Mouse (Mus musculus) monocyte, adult 2 months (primary cell): ENCODE results near the gene D430042O09Rik.

Source experiments
- DNase-seq, 2 experiments: peaks; one replicate each; pipeline ENCODE4 v3.0.0; 2022; ENCODE audit warnings: low spot score in 2 of 2, low read depth in 1 of 2

D430042O09Rik gene

DNA sequence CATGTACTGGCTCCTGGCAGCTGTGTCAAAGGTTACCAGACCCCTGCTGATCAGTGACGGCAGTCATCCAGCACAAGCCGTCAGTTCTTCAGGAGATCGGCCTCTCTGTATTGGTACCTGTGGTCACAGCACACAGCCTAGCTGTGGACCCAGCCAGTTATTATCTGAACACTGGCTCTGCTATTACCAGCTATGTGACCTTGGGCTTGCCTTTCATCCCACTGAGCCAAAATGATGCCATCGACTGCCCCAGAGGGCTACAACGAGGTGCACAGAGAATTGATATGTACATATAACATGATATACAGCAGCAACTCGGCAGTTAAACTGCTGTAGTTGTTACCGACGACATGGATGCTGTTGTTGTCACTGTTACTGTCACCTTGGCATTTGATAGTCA lies 82.4 kb downstream of the D430042O09Rik start:
- no peak for DNase-seq

- DNase-seq, result no peak
Measured at GRCm38 (mm10) chr7:125806571-125806970, 98.9 kb downstream of the D430042O09Rik start.

GRCm38 (mm10) chr7:125808210-125808609 lies 100.5 kb downstream of the D430042O09Rik start:
- no peak for DNase-seq

GRCm38 (mm10) chr7:125812721-125813120 lies 105.0 kb downstream of the D430042O09Rik start:
- no peak for DNase-seq

- no peak for DNase-seq
Measured at GRCm38 (mm10) chr7:125815733-125816132, 108.0 kb downstream of the D430042O09Rik start.

- no peak for DNase-seq
Measured at GRCm38 (mm10) chr7:125818301-125818712, 110.6 kb downstream of the D430042O09Rik start.

GRCm38 (mm10) chr7:125820233-125820632 lies 112.5 kb downstream of the D430042O09Rik start:
- DNase-seq, result no peak

- DNase-seq, result no peak
Measured at GRCm38 (mm10) chr7:125826425-125826824, 118.7 kb downstream of the D430042O09Rik start.

DNA sequence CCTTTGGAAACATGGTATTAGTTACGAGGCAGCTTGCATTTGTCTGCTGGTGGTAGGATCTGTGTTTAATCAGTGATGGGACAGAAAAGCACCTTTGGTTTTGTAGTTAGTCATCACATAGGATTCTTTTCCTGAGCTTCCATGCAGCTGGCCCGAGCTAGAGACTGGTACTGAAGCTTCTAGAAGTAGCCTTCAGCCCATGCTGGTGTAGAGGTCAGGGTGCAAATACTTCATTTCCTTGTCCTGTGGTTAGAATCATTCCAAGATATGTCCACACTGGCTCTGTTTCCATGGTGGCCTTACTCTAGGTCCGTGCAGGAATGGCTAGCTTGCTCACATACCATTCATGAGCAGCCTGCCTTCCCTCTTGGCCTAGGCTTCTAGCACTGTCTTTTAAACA lies 119.2 kb downstream of the D430042O09Rik start:
- DNase-seq, result no peak

- no peak for DNase-seq
Measured at GRCm38 (mm10) chr7:125827420-125827819, 119.7 kb downstream of the D430042O09Rik start.

DNA sequence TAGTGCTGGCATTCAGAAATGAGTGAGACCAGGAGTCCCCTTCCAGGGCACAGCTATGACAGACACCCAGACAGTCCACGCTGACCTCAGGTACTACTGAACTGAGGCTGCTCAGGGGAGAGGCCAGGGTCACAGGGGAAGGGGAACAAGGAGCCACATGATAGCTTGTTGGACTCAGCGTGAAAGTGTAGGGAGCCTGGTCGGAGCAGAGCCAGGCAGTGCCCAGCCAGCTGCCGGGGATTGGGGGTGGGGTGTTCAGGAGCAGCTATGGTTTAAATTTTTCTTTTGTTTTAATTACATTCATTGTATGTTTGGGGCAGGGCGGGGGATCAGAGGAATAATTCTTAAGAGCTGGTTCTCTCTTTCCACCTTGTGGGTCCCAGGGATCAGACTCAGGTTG lies 120.9 kb downstream of the D430042O09Rik start:
- no peak for DNase-seq

DNA sequence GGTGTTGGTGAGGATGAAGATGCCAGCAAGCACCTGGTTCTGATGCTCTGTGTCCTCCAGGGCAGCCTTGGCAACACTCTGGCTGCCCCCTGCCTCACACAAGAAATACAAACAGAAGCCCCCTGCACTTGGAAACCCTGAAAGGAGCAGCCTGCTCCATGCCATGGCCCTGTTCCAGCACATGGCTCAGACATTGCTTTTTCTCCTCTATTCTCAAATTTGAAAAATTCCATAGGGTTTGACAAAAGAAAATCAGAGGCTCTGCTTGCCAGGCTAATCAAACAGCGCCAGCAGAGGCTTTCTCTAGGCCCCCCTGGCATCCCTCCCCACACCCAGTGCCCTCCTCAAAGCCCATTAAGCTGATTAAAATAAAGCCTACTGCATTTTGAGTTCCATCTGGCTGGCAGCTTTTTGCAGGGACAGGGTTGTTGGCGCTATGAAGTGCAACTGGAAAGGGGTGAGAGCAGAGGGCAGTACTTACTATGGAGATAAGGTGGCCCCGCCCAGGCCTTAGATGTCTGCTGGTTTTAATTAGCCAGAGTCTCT lies 121.5 kb downstream of the D430042O09Rik start:
- no peak for DNase-seq

GRCm38 (mm10) chr7:125832767-125833166 lies 125.1 kb downstream of the D430042O09Rik start:
- no peak for DNase-seq

GRCm38 (mm10) chr7:125833471-125833870 lies 125.8 kb downstream of the D430042O09Rik start:
- no peak for DNase-seq

DNA sequence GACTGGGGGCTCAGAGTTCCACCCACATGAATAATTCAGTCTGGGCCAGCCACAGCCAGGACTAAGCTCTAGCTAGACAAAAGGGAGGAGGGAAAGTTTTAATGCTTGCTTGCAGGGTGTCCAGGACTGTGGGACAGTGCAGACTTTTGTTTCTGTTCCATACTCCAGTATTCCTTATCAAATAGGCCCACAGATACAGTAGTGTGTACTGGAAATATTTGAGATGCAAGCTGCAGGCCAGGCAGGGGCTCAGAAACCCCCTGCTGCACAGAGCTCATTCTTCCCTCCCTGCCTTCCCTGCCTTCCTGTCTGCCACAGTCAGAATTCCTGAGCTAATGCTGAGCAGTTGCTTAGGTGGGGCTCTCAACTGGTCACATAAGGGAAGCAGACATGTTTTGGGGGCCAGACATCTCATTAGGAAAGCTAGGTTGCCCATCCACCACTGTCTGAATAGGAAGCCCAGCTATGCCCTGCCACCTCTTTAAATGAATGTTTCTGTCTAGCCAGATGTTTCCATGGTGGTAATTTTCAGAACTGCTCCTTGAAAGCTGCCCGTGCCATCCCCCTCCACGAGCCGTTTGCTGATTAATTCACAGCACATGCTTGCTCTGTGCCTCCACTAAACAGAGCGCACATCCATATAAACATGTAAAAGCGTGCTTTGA lies 130.5 kb downstream of the D430042O09Rik start:
- DNase-seq, result no peak

- DNase-seq, result no peak
Measured at GRCm38 (mm10) chr7:125845611-125846010, 137.9 kb downstream of the D430042O09Rik start.

DNA sequence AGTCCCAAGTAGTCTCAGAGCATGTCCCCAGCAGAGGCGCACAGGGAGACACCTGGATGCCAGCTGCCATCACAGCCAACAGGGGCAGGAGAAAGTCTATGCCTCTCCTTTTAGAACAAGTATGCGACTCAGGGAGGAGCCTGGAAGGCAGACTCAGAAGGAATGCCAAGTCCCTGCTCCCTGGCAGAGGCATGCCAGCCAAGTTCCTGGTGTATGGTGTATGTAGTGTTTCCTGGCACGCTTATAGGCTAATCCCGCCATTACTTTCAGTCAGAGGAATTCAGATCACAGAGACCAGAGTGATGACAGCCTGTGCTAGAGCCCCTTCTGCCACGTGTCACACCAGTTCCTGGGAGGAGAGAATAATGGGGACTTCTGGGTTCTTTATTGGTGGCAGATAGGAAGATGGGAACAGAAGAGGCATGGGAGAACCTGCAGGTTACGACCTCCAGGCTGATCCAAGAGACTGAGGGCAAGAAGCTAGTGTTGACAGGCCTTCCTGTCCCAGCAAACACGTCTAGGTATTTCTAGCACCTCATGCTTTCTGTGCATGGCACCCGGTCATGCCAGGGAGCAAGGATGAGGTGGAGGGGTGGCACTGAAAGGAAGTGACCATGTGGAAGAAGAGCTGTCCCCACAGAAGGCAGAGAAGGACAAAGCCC lies 139.3 kb downstream of the D430042O09Rik start:
- no peak for DNase-seq

GRCm38 (mm10) chr7:125847528-125847866 lies 139.8 kb downstream of the D430042O09Rik start:
- no peak for DNase-seq

DNA sequence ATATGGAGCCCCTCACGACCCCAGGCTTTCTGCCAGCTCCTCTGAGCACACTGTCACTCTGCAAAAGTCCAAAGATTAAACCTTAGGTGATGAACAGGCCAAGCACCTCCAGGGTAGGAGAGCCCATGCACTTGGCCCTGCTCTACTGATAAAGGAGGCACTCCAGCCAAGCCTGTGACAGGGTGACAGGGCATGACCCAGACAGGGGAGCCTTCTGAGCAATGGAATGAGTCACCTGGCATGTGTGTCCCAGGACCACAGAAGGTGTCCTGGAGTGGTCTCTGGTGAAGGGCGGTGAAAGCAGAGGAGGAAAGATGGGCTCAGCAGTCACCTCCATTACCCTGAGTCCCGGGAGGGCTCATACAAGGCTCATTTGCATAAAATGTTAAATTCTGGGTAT lies 151.9 kb downstream of the D430042O09Rik start:
- no peak for DNase-seq

- DNase-seq, result no peak
Measured at GRCm38 (mm10) chr7:125860421-125860820, 152.7 kb downstream of the D430042O09Rik start.

DNA sequence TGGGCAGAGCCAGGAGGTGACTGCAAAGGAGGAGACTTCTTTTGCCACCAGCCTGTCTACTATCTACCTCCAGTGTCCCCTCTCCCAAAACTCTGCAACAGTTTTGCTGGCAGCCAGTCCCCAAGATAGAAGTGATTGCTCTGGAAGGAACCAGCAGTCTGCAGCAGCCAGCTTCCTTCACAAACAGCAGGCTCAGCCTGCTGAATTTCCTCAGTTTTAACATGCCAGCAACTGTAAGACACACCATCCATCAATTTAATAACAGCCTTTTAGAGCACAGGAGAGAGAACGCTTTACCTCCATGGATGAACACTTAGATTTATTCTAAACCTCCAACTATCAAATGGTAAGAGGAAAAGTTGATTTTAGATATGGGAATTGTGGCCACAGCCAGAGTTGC lies 156.3 kb downstream of the D430042O09Rik start:
- DNase-seq, result no peak

GRCm38 (mm10) chr7:125865234-125865633 lies 157.5 kb downstream of the D430042O09Rik start:
- no peak for DNase-seq

- DNase-seq, result no peak
Measured at GRCm38 (mm10) chr7:125868570-125868969, 160.9 kb downstream of the D430042O09Rik start.
